Mouse (Mus musculus): Measurements from ENCODE around the gene Rad51b.

GRCm38 (mm10) chr12:79326236-79326635 is 29.2 kb downstream of the Rad51b start:
- no peak for TF ChIP-seq CTCF (IDR thresholded peaks at IDR 0.05; ENCODE audit: low read depth)
- TF ChIP-seq EP300 (IDR thresholded peaks at IDR 0.05; ENCODE audit: low read depth) = no peak
